Mouse (Mus musculus) olfactory bulb, adult 2 months (tissue): ENCODE results near the gene Dpf1.

Source experiments
- CTCF ChIP-seq: fragments of 200-500 bp; IDR thresholded peaks from 2 replicates; pipeline ENCODE4 v1.5.1; 2012; ENCODE audit warnings: low read depth, mild to moderate bottlenecking, low read length, moderate library complexity; ENCODE audit not compliant: insufficient read depth
- POLR2A ChIP-seq: fragments of 200-500 bp; IDR thresholded peaks from 2 replicates; pipeline ENCODE4 v1.6.1; 2012; ENCODE audit warnings: mild to moderate bottlenecking, low read depth, low read length, moderate library complexity; ENCODE audit not compliant: insufficient read depth

DNA sequence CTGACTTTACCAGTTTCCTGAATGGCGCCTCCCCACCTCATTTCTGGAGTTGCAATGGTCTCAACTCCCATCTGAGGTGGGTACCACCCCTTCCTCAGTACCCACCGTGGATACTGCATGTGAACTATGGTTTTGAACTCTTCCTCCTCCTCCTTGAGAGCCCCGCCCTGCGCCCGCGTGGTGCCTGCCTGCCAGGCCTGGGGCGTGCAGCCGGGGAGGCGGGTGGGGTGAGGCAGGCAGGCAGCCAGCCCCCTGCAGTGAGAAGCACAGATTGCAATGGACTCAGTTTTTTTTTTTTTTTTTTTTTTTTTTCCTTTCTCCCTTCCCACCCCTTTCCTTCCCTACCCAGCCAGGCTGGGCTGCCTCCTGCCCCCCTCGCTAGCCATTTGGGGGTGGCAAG is 13.2 kb downstream of the Dpf1 start:
- TF ChIP-seq CTCF, result no peak
- no peak for TF ChIP-seq POLR2A
